Mouse (Mus musculus): ENCODE data around the gene Map9. TPM values are rescaled to one million over a fixed set of nuclear protein-coding genes. Genes with fewer than 3 reads are reported as not detected.
"Not testable (repeated sequence)": the region's sequence is repeated elsewhere in the genome, so short reads cannot be mapped to it uniquely, and the experiment has no call there.

The Map9 gene
- total RNA-seq, 2 experiments from 2014 or later, result 88.9 to 95.6 TPM

DNA sequence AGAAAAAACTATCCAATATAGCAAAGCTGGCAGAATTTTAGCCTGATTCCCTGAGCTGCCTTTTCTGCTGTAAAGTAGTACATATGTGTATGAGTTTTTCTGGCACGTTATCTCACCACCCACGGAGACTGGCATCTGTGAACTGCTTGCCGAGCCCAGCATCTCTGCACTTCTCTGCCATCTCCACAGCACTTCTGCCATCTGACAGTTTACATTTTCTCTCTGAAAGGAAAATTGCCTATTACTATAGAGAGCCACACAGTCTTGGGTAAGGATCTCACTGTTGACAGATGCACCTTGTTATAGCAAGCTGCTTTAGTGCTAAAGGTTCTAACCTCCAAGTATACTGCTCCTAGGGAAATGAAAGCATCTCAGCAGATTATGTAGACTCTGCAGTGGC is 48.5 kb downstream of the Map9 start:
- DNase-seq (ENCODE audit: low spot score in 2 of 2), result peak; percentile 53 to 81

DNA sequence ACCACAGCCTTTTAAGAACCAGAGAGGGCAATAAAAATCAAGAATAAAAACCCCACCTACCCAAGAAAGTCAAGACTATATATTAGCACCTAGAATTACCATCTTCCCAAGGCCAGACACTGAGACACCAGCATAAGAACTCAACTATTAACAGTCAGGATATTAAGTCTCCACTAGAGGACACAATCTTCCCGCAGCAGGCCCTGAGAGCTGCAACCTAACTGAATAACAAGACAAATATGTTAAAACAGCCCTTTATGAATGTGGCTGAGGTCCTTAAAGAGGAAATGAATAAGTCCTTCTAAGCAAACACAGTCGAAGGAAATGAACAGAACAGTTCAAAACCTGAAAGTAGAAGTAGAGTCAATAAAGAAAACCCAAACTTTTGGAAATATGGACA is 49.6 kb downstream of the Map9 start:
- DNase-seq (ENCODE audit: low spot score in 2 of 2), result no peak

DNA sequence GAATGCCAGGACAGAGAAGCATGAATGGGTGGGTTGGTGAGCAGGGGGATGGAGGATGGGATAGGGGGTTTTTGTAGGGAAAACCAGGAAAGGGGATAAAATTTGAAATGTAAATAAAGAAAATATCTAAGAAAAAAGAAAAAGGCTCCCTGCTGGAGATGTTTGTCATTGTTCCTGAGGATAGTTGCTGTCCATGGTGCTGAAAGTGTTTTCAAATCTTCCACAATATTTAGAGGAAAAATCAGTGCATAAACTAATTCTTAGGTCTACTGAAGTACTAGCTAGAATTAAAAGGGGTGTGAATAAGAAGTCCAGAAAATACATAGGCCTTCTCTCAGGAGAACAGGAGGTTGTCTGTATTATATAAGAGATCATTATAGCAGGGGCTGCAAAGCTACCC is 54.6 kb downstream of the Map9 start:
- DNase-seq (ENCODE audit: low spot score in 2 of 2), result no peak

GRCm38 (mm10) chr3:82417958-82418357 is 60.1 kb downstream of the Map9 start:
- no peak for DNase-seq (ENCODE audit: low spot score in 2 of 2)

GRCm38 (mm10) chr3:82435351-82435750 is 77.5 kb downstream of the Map9 start:
- no peak for DNase-seq (ENCODE audit: low spot score in 2 of 2)

DNA sequence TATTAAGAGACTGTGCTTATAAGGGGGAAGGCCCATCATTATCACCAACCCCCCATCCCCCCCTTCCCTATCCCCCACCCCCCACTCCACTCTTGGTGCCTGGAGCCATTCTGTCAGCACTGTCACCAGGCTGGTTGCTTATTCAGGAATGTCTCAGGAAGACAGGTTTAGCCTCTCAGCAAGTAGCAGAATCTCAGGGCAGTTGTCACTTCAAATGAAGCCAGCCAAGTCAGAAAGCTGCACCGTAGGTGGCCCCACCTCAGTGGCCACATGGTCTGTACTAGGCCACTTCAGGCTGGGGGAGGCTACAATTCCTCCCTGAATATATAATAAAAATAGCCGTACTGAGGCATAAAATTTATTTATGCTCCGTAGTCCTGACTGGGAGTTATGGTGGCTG is 83.1 kb downstream of the Map9 start:
- DNase-seq (ENCODE audit: low spot score in 2 of 2), result no peak

DNA sequence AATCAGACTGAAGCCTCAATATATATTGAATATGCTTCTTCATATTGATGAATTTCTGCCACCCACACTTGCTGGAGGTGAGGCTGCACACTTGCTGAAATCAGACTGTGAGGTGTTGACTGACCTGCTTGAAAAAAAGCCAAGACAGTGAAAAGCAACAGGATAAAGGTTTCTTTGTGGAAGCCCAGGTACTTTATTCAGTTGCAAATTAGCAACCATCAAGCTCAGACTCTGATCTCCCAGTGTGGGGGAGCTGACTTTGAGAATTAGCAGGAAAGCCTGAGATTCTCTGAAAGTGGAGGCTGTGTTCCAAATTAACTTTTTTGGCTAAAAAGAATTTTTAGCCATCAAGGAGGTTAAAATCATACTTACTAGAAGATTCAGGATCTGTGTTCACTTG is 83.8 kb downstream of the Map9 start:
- DNase-seq (ENCODE audit: low spot score in 2 of 2), result not testable (repeated sequence)

Other genes with a start within 250 kb of the Map9 start
- 10 to 100 TPM; 84.1 to 84.3 TPM for gene Gucy1a1, start 212.3 kb upstream of the Map9 start, total RNA-seq (2021)
- gene Npy2r, start 190.0 kb downstream of the Map9 start, total RNA-seq (2021), result 1 to 10 TPM; 5.2 to 6.3 TPM